Mouse (Mus musculus) forebrain, postnatal 0 days (tissue): ENCODE data around the gene Sox6. TPM values are rescaled to one million over a fixed set of nuclear protein-coding genes. Genes with fewer than 3 reads are reported as not detected.

Experiments used
- ATAC-seq: fragments of 200-750 bp; cut with Nextera tagmentation; 2 replicates; pipeline ENCODE4 v1.8.0; 2017; ENCODE audit warnings: mild to moderate bottlenecking, moderate library complexity
- DNase-seq: peaks from one replicate; pipeline ENCODE4 v3.0.0-alpha.2; 2015
- H3K27ac ChIP-seq: fragments of 300-500 bp; sonication (generic); 2 replicates; pipeline ENCODE4 v1.5.1; 2014; ENCODE audit warnings: low read depth, mild to moderate bottlenecking, antibody characterized with exemption, low read length, moderate library complexity, mixed read lengths
- H3K27me3 ChIP-seq: fragments of 300-500 bp; sonication (generic); 2 replicates; pipeline ENCODE4 v1.6.1; 2014; ENCODE audit warnings: mild to moderate bottlenecking, low read length, mixed read lengths; ENCODE audit not compliant: insufficient read depth
- H3K36me3 ChIP-seq: fragments of 300-500 bp; sonication (generic); 2 replicates; pipeline ENCODE4 v1.6.1; 2014; ENCODE audit warnings: mild to moderate bottlenecking, moderate library complexity; ENCODE audit not compliant: insufficient read depth
- H3K4me1 ChIP-seq: fragments of 300-500 bp; sonication (generic); 2 replicates; pipeline ENCODE4 v1.6.1; 2014; ENCODE audit warnings: antibody characterized with exemption; ENCODE audit not compliant: insufficient read depth
- H3K4me2 ChIP-seq: fragments of 300-500 bp; sonication (generic); 2 replicates; pipeline ENCODE4 v1.6.1; 2014; ENCODE audit warnings: low read depth, mild to moderate bottlenecking, moderate library complexity
- H3K4me3 ChIP-seq: fragments of 300-500 bp; sonication (generic); 2 replicates; pipeline ENCODE4 v1.5.1; 2014; ENCODE audit warnings: low read depth, low read length, mixed read lengths
- H3K9ac ChIP-seq: fragments of 300-500 bp; sonication (generic); 2 replicates; pipeline ENCODE4 v1.6.1; 2014; ENCODE audit warnings: mild to moderate bottlenecking
- H3K9me3 ChIP-seq: fragments of 300-500 bp; sonication (generic); 2 replicates; pipeline ENCODE4 v1.6.1; 2016; ENCODE audit warnings: low read length
- CTCF ChIP-seq: sonication (generic); IDR thresholded peaks from 2 replicates; pipeline ENCODE4 v1.5.1; 2016; ENCODE audit warnings: antibody characterized with exemption, control low read depth, low read depth
- WGBS: fragments of 180-500 bp; shearing (Covaris S2); extraction: QIAGEN DNeasy Blood & Tissue Kit; methylation state at CpG from one replicate; pipeline ENCODE4 v1.1.7; 2014; 5-methylcytosine and 5-hydroxymethylcytosine counted together
- polyA plus RNA-seq: library from polyadenylated mRNA; unstranded; fragments of >200 nt; fragmentation: Nextera tagmentation; extraction: Ambion mirVana; gene quantifications from 2 replicates; pipeline ENCODE4 v1.2.1, GENCODE M21; 2015
- total RNA-seq: library from RNA; depleted of rRNA; stranded (reverse); fragments of >200 nt; gene quantifications from 2 replicates; pipeline ENCODE4 v1.2.3, GENCODE M21; 2014

The Sox6 gene
- total and polyA plus RNA-seq, 2 experiments from 2014 or later = 46.2 to 64.7 TPM

DNA sequence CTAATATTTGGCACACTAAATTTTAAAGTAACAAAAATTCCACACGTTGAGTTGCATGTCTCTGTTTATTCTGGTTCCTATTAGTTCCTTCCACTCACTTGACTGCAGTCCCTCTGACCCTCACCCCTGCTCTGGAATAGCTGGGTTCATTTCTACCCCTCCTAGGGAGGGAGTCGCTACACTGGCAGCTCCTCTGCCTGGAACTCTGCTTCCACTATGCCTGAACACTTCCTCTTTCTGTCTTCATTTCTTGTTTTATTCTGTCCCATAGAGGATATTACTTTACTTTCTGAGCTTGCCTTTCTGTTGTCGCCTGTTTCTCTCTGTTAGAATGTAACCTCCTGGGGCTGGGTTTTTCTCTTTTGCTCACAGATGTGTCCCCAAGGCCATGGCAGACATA, 203.6 kb downstream of the Sox6 start:
- WGBS = 92% methylated on average over 3 of the region's 3 CpGs
- H3K4me3 ChIP-seq = no peak overlapping the region
- no peaks in the 10 kb centered on the region for H3K36me3 ChIP-seq
- H3K27me3 ChIP-seq = no peaks in the 10 kb centered on the region
- no peak for DNase-seq
- no peaks in the 10 kb centered on the region for H3K9me3 ChIP-seq
- H3K4me1 ChIP-seq = no peaks in the 10 kb centered on the region
- no peak overlapping the region for H3K9ac ChIP-seq
- H3K27ac ChIP-seq = no peak overlapping the region
- no peak overlapping the region for H3K4me2 ChIP-seq
- ATAC-seq = no peak
- TF ChIP-seq CTCF = no peak

GRCm38 (mm10) chr7:115833701-115834100, 204.9 kb downstream of the Sox6 start:
- WGBS = 26% methylated on average over 3 of the region's 3 CpGs
- no peaks in the 10 kb centered on the region for H3K4me1 ChIP-seq
- no peak overlapping the region for H3K4me3 ChIP-seq
- H3K4me2 ChIP-seq = no peak overlapping the region
- H3K9ac ChIP-seq = no peak overlapping the region
- no peak for TF ChIP-seq CTCF
- no peaks in the 10 kb centered on the region for H3K9me3 ChIP-seq
- DNase-seq = no peak
- H3K36me3 ChIP-seq = no peaks in the 10 kb centered on the region
- H3K27ac ChIP-seq = no peak overlapping the region
- ATAC-seq = no peak
- H3K27me3 ChIP-seq = no peaks in the 10 kb centered on the region

GRCm38 (mm10) chr7:115830938-115831873, 207.4 kb downstream of the Sox6 start:
- Histone ChIP-seq H3K4me1 (no peaks in the 10 kb centered on the region), H3K27ac (no peak overlapping the region), H3K27me3 (no peaks in the 10 kb centered on the region), H3K36me3 (no peaks in the 10 kb centered on the region), H3K4me3 (no peak overlapping the region), H3K9me3 (no peaks in the 10 kb centered on the region), H3K4me2 (no peak overlapping the region), H3K9ac (no peak overlapping the region)
- WGBS = 75% methylated on average over 11 of the region's 11 CpGs
- TF ChIP-seq CTCF = no peak
- no peak for DNase-seq
- ATAC-seq = no peak

DNA sequence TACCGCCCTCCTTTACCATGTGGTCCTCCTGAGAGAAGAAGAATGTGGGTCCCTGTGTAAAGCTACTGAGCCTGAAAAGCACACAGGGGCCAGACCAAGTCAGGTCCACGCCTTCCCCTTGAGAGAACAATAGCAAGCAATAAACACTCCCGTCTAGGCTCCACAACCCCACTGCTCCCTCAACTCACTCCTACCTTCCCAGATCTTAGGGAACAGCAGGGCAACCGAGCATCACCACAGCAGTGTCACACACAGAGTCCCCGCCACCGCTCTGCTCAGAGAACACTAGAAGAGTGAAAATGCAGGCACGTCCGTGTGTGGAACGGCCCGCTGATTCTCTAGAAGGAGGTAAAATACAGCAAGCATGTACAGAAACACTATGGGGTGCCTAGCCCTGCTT, 208.2 kb downstream of the Sox6 start:
- H3K4me1 ChIP-seq = no peaks in the 10 kb centered on the region
- no peaks in the 10 kb centered on the region for H3K36me3 ChIP-seq
- H3K4me3 ChIP-seq = no peak overlapping the region
- no peaks in the 10 kb centered on the region for H3K9me3 ChIP-seq
- H3K9ac ChIP-seq = no peak overlapping the region
- ATAC-seq (no peak), DNase-seq (no peak)
- H3K27me3 ChIP-seq = no peaks in the 10 kb centered on the region
- 0 out of 2 replicates have a peak overlapping the region, but pooled peaks have one; percentile 8 for H3K4me2 ChIP-seq
- no peak for TF ChIP-seq CTCF
- WGBS = 25% methylated on average over 10 of the region's 10 CpGs
- no peak overlapping the region for H3K27ac ChIP-seq

GRCm38 (mm10) chr7:115829756-115830155, 208.8 kb downstream of the Sox6 start:
- no peak overlapping the region for H3K4me3 ChIP-seq
- no peaks in the 10 kb centered on the region for H3K4me1 ChIP-seq
- no peak overlapping the region for H3K4me2 ChIP-seq
- no peaks in the 10 kb centered on the region for H3K36me3 ChIP-seq
- 29% methylated on average over 4 of the region's 4 CpGs for WGBS
- no peak for TF ChIP-seq CTCF
- no peak overlapping the region for H3K9ac ChIP-seq
- no peak for ATAC-seq
- DNase-seq = no peak
- H3K27ac ChIP-seq = no peak overlapping the region
- no peaks in the 10 kb centered on the region for H3K9me3 ChIP-seq
- no peaks in the 10 kb centered on the region for H3K27me3 ChIP-seq

GRCm38 (mm10) chr7:115829260-115829659, 209.3 kb downstream of the Sox6 start:
- Histone ChIP-seq H3K4me3 (no peak overlapping the region), H3K36me3 (no peaks in the 10 kb centered on the region), H3K4me2 (no peak overlapping the region), H3K27me3 (no peaks in the 10 kb centered on the region), H3K27ac (no peak overlapping the region), H3K4me1 (no peaks in the 10 kb centered on the region), H3K9ac (no peak overlapping the region), H3K9me3 (no peaks in the 10 kb centered on the region)
- DNase-seq = no peak
- ATAC-seq = no peak
- TF ChIP-seq CTCF = no peak
- WGBS = 87% methylated on average over 4 of the region's 4 CpGs

- ATAC-seq (peak; percentile 40; the same call in 1 of the 2 replicates), DNase-seq (peak; percentile 32)
- Histone ChIP-seq H3K4me2 (no peak overlapping the region), H3K4me1 (no peaks in the 10 kb centered on the region), H3K9ac (no peak overlapping the region), H3K9me3 (no peaks in the 10 kb centered on the region), H3K36me3 (no peaks in the 10 kb centered on the region), H3K27ac (no peak overlapping the region), H3K27me3 (no peaks in the 10 kb centered on the region), H3K4me3 (no peak overlapping the region)
- WGBS = 35% methylated on average over 3 of the region's 3 CpGs
- no peak for TF ChIP-seq CTCF
Observed at GRCm38 (mm10) chr7:115825295-115825694, 213.3 kb downstream of the Sox6 start.
